Mouse (Mus musculus) stomach, postnatal 0 days (tissue): ENCODE results near the gene Cdh4. TPM values are rescaled to one million over a fixed set of nuclear protein-coding genes. Genes with fewer than 3 reads are reported as not detected.
A peak's percentile ranks its signal among the peaks of the same experiment; 100 is the strongest.

Experiments
- ATAC-seq: fragments of 200-750 bp; cut with Nextera tagmentation; 2 replicates; pipeline ENCODE4 v1.8.0; 2017; ENCODE audit not compliant: low FRiP score, low TSS enrichment
- DNase-seq: peaks from one replicate; pipeline ENCODE4 v3.0.0-alpha.2; 2016; ENCODE audit warnings: low spot score
- H3K27ac ChIP-seq: fragments of 300-500 bp; sonication (generic); replicated peaks from 2 replicates; pipeline ENCODE4 v1.5.1; 2014; ENCODE audit warnings: mild to moderate bottlenecking, control low read depth
- H3K27me3 ChIP-seq: fragments of 300-500 bp; sonication (generic); 2 replicates; pipeline ENCODE4 v1.6.1; 2014; ENCODE audit warnings: low read length; ENCODE audit not compliant: control insufficient read depth, insufficient read depth
- H3K36me3 ChIP-seq: fragments of 300-500 bp; sonication (generic); 2 replicates; pipeline ENCODE4 v1.6.1; 2014; ENCODE audit warnings: low read length, mixed read lengths; ENCODE audit not compliant: control insufficient read depth, insufficient read depth
- H3K4me1 ChIP-seq: fragments of 300-500 bp; sonication (generic); replicated peaks from 2 replicates; pipeline ENCODE4 v1.6.1; 2014; ENCODE audit warnings: antibody characterized with exemption; ENCODE audit not compliant: control insufficient read depth, insufficient read depth
- H3K4me2 ChIP-seq: fragments of 300-500 bp; sonication (generic); replicated peaks from 2 replicates; pipeline ENCODE4 v1.6.1; 2014; ENCODE audit warnings: low read depth, mild to moderate bottlenecking, control low read depth, moderate library complexity
- H3K4me3 ChIP-seq: fragments of 300-500 bp; sonication (generic); 2 replicates; pipeline ENCODE4 v1.5.1; 2014; ENCODE audit warnings: low read depth, low read length, control low read depth
- H3K9ac ChIP-seq: fragments of 300-500 bp; sonication (generic); 2 replicates; pipeline ENCODE4 v1.6.1; 2014; ENCODE audit warnings: mild to moderate bottlenecking, low read length, control low read depth, mixed read lengths
- H3K9me3 ChIP-seq: fragments of 300-500 bp; sonication (generic); 2 replicates; pipeline ENCODE4 v1.6.1; 2016; ENCODE audit warnings: low read length; ENCODE audit not compliant: control insufficient read depth
- CTCF ChIP-seq: IDR thresholded peaks from 2 replicates; pipeline ENCODE4 v1.5.1; 2016; ENCODE audit warnings: antibody characterized with exemption, low read depth, mild to moderate bottlenecking, moderate library complexity
- EP300 ChIP-seq: optimal IDR thresholded peaks from 2 replicates; pipeline ENCODE3; 2016; ENCODE audit warnings: antibody characterized with exemption
- WGBS: fragments of 180-500 bp; shearing (Covaris S2); extraction: QIAGEN DNeasy Blood & Tissue Kit; methylation state at CpG from one replicate; pipeline ENCODE4 v1.1.7; 2014; 5-methylcytosine and 5-hydroxymethylcytosine counted together
- polyA plus RNA-seq: library from polyadenylated mRNA; unstranded; fragments of >200 nt; fragmentation: Nextera tagmentation; extraction: Ambion mirVana; gene quantifications from 2 replicates; pipeline ENCODE4 v1.2.1, GENCODE M21; 2015

Cdh4 gene
- polyA plus RNA-seq, 1 experiment from 2014 or later, result 3.1 TPM

DNA sequence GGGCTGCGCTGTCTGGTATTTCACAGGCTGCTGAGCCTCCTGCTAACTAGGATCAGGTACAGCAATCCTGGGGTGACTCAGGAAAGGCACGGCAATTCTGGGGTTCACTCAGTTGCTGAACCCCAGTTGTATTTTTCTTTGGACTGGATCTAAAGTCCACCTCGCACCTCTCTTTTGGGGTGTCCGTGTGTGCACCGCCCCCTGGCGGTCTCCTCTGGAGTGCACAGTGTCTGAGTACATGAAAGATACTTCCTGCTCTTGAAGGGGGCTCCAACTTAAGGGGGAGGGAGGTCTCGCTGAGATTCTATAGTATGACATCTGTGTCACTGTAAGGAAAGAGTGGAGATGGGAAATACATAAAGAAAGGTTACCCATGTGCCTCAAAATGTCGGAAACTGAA, 286.8 kb downstream of the Cdh4 start:
- Histone ChIP-seq H3K27me3 (no peaks in the 10 kb centered on the region), H3K27ac (no peak overlapping the region), H3K36me3 (no peaks in the 10 kb centered on the region), H3K4me1 (no peaks in the 10 kb centered on the region), H3K9me3 (no peaks in the 10 kb centered on the region), H3K9ac (no peak overlapping the region), H3K4me2 (no peak overlapping the region), H3K4me3 (no peak overlapping the region)
- 53% methylated on average over 8 of the region's 8 CpGs for whole genome bisulfite sequencing
- ATAC-seq (no peak), DNase-seq (no peak)
- TF ChIP-seq CTCF (peak; percentile 68), EP300 (no peak)

DNA sequence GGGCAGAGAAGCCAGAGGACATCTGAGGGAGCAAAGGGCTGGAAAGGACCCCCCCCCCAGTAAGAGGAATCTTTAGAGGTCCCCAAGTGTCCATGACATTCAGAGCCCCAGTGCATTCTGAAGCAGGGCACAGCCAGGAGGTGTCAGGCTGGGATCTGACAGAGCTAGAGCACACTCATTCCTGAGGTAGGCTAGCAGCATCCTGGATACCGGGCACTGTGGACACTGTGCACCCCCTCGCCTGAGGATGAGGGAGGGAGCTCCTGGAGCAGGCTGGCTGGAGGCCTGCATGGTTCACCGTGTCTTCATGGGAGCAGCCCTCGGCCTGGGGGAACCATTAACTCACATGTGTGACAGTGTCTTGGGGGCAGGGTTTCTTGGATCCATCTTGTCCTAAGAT, 287.6 kb downstream of the Cdh4 start:
- no peaks in the 10 kb centered on the region for H3K27me3 ChIP-seq
- no peaks in the 10 kb centered on the region for H3K36me3 ChIP-seq
- H3K4me3 ChIP-seq, result no peak overlapping the region
- no peak overlapping the region for H3K27ac ChIP-seq
- no peak for TF ChIP-seq EP300
- TF ChIP-seq CTCF, result no peak
- no peak for ATAC-seq
- H3K9me3 ChIP-seq, result no peaks in the 10 kb centered on the region
- DNase-seq, result no peak
- 85% methylated on average over 4 of the region's 4 CpGs for WGBS
- no peaks in the 10 kb centered on the region for H3K4me1 ChIP-seq
- no peak overlapping the region for H3K4me2 ChIP-seq
- no peak overlapping the region for H3K9ac ChIP-seq

DNA sequence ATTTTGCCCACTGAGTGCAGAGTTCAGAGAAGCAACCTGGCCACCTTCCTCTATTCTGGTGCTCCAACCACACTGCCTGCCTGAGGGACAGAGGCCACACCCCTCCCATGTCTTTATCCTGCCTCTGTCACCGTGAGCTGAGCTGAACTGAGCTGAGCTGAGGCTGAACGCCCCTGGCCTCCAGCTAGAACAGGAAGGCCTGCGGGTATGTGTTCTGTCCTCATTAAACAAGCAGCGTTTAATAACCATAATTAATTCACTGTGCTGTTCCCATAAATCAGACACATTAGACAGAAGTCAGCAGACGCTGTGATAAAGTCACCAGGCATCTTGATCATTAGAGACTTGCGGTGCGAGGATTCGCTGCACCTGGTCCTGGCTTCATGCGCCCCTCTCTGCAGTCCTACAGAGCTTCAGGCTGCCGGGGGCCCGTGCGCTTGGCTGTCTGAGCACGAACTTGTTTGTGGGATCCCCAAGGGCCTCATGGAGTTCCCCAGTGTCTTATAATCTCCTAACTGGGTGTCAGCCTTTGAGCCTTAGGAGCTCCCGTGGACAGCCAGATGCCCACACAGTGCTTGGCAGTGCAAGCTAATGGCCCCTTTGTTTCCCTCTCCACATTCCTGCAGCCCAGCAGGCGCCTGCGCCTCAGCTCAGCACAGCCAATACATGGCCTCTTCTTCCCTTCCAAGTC, 291.1 kb downstream of the Cdh4 start:
- H3K9me3 ChIP-seq, result no peaks in the 10 kb centered on the region
- H3K36me3 ChIP-seq, result no peaks in the 10 kb centered on the region
- ATAC-seq (no peak), DNase-seq (no peak)
- no peak overlapping the region for H3K4me2 ChIP-seq
- TF ChIP-seq CTCF (no peak), EP300 (no peak)
- no peaks in the 10 kb centered on the region for H3K4me1 ChIP-seq
- no peak overlapping the region for H3K27ac ChIP-seq
- no peak overlapping the region for H3K9ac ChIP-seq
- H3K4me3 ChIP-seq, result no peak overlapping the region
- 51% methylated on average over 16 of the region's 16 CpGs for WGBS
- no peaks in the 10 kb centered on the region for H3K27me3 ChIP-seq

DNA sequence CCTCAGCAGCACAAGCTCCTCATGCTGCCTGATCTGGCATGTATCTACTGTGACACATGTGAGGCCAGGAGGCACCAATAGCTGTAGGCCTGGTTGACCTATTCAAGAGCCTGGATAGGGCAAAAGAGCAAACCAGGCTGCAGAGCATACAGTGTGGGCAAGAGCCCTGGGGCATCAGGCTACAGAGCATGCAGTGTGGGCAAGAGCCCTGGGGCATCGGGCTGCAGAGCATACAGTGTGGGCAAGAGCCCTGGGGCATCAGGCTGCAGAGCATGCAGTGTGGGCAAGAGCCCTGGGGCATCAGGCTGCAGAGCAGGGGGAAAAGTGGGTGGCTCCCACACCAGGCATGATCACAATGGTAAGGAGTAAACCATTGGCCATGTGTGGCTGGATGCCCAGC, 300.2 kb downstream of the Cdh4 start:
- no peak for DNase-seq
- Histone ChIP-seq H3K27me3 (no peaks in the 10 kb centered on the region), H3K27ac (no peak overlapping the region), H3K4me3 (no peak overlapping the region), H3K4me2 (no peak overlapping the region), H3K9me3 (no peaks in the 10 kb centered on the region), H3K4me1 (no peaks in the 10 kb centered on the region), H3K9ac (no peak overlapping the region), H3K36me3 (no peaks in the 10 kb centered on the region)
- no peak for ATAC-seq
- TF ChIP-seq EP300, result no peak
- no peak for TF ChIP-seq CTCF
- WGBS, result 100% methylated on average over 1 of the region's 1 CpGs

DNA sequence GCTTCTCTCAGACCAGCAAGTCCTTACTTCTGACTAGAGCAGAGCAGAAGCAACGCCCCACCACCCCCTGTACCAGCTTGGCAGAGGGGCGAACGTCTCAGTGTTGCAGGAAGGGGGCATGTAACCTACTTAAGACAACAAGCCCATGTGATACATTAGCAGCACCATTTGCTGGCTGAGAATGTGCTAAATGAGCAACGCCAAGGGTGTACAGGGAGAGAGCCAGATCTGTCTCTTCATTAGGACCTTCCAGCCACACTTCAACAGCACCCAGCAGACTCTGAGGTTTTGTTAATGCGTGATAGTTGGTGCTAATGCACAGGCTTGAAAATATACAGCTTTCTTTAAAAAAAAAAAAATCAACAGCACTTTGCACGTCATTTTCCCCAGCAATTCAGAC, 300.6 kb downstream of the Cdh4 start:
- H3K9ac ChIP-seq, result no peak overlapping the region
- WGBS, result 75% methylated on average over 6 of the region's 6 CpGs
- no peak for ATAC-seq

DNA sequence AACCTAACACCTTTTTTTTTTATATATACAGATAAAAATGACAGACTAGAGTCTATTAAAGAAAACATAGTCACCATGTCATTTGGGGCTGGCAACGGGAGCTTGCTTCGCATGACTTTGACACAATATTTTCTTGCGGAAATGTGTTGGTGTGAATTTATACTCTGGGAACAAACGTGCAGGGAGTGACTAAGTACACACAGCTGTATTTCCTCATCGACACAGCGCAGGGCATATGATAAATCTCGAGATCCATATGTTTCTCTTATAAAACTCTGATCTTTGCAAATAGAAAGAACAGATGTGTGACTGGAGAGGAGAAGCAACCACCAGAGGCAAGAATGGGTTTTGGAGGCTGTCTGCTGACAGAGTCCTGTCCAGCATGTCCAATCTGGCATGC, 304.3 kb downstream of the Cdh4 start:
- TF ChIP-seq EP300 (no peak), CTCF (no peak)
- DNase-seq (no peak), ATAC-seq (no peak)
- H3K4me2 ChIP-seq, result no peak overlapping the region
- no peaks in the 10 kb centered on the region for H3K36me3 ChIP-seq
- no peak overlapping the region for H3K4me3 ChIP-seq
- no peak overlapping the region for H3K27ac ChIP-seq
- no peaks in the 10 kb centered on the region for H3K9me3 ChIP-seq
- H3K4me1 ChIP-seq, result no peaks in the 10 kb centered on the region
- H3K27me3 ChIP-seq, result no peaks in the 10 kb centered on the region
- WGBS, result 31% methylated on average over 7 of the region's 7 CpGs
- H3K9ac ChIP-seq, result no peak overlapping the region

More for the DNA sequence above, 300.6 kb downstream of the Cdh4 start:
- no peak overlapping the region for H3K4me2 ChIP-seq
- TF ChIP-seq EP300, result no peak
- TF ChIP-seq CTCF, result no peak
- DNase-seq, result no peak
- no peak overlapping the region for H3K4me3 ChIP-seq
- no peaks in the 10 kb centered on the region for H3K36me3 ChIP-seq
- no peak overlapping the region for H3K27ac ChIP-seq
- no peaks in the 10 kb centered on the region for H3K27me3 ChIP-seq
- H3K9me3 ChIP-seq, result no peaks in the 10 kb centered on the region
- no peaks in the 10 kb centered on the region for H3K4me1 ChIP-seq
